Mouse (Mus musculus) liver, embryonic 12.5 days (tissue): ENCODE measurements around the gene Cnpy1. TPM values are rescaled to one million over a fixed set of nuclear protein-coding genes. Genes with fewer than 3 reads are reported as not detected.

Source experiments
- ATAC-seq: fragments of 200-750 bp; cut with Nextera tagmentation; 2 replicates; pipeline ENCODE4 v1.8.0; 2017; ENCODE audit warnings: moderate number of reproducible peaks, mild to moderate bottlenecking, moderate library complexity
- H3K27ac ChIP-seq: fragments of 300-500 bp; sonication (generic); 2 replicates; pipeline ENCODE4 v1.5.1; 2016; ENCODE audit warnings: mild to moderate bottlenecking
- H3K27me3 ChIP-seq: fragments of 300-500 bp; sonication (generic); replicated peaks from 2 replicates; pipeline ENCODE4 v1.6.1; 2016; ENCODE audit warnings: mild to moderate bottlenecking, moderate library complexity
- H3K36me3 ChIP-seq: fragments of 300-500 bp; sonication (generic); 2 replicates; pipeline ENCODE4 v1.6.1; 2016; ENCODE audit warnings: mild to moderate bottlenecking, moderate library complexity
- H3K4me1 ChIP-seq: fragments of 300-500 bp; sonication (generic); 2 replicates; pipeline ENCODE4 v1.6.1; 2016
- H3K4me2 ChIP-seq: fragments of 300-500 bp; sonication (generic); 2 replicates; pipeline ENCODE4 v1.6.1; 2016; ENCODE audit warnings: mild to moderate bottlenecking, moderate library complexity
- H3K4me3 ChIP-seq: fragments of 300-500 bp; sonication (generic); 2 replicates; pipeline ENCODE4 v1.5.1; 2016; ENCODE audit warnings: mild to moderate bottlenecking, moderate library complexity
- H3K9ac ChIP-seq: fragments of 300-500 bp; sonication (generic); 2 replicates; pipeline ENCODE4 v1.6.1; 2016; ENCODE audit warnings: mild to moderate bottlenecking, moderate library complexity
- H3K9me3 ChIP-seq: fragments of 300-500 bp; sonication (generic); replicated peaks from 2 replicates; pipeline ENCODE4 v1.6.1; 2016; ENCODE audit warnings: mild to moderate bottlenecking, moderate library complexity
- WGBS: fragments of 180-500 bp; shearing (Covaris S2); methylation state at CpG from one replicate; pipeline ENCODE4 v1.1.7; 2016; ENCODE audit not compliant: insufficient replicate concordance; 5-methylcytosine and 5-hydroxymethylcytosine counted together
- polyA plus RNA-seq: library from polyadenylated mRNA; unstranded; fragments of >200 nt; fragmentation: Nextera tagmentation; extraction: Ambion mirVana; gene quantifications from 2 replicates; pipeline ENCODE4 v1.2.1, GENCODE M21; 2016

Gene Cnpy1
- polyA plus RNA-seq, 1 experiment from 2014 or later = not detected

DNA sequence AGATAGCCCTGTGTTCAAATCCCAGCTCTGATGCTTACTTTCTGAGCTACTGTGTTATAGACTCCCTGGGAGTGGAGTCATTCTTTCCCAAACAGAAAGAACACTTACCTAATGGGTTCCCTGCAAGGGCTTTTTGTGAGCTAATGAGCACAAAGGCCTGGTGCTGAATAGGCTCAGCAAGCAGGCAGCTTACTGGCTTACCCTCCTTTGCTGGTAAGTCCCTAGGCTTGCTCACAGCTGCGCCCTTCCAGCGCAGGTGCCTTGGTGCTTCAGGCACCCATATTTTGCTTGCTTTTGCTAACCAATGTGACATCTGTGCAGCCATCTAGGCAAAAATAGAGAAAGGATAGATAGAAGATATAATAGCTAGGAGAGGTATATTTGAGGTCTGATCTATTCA lies 69.0 kb downstream of the Cnpy1 start:
- peaks cover 95% of the 10 kb centered on the region for H3K27me3 ChIP-seq
- H3K36me3 ChIP-seq = no peaks in the 10 kb centered on the region
- WGBS = 8% methylated on average over 2 of the region's 2 CpGs
- no peak overlapping the region for H3K27ac ChIP-seq
- H3K4me1 ChIP-seq = no peaks in the 10 kb centered on the region
- no peak for ATAC-seq
- no peak overlapping the region for H3K4me3 ChIP-seq
- H3K9ac ChIP-seq = no peak overlapping the region
- H3K4me2 ChIP-seq = no peak overlapping the region
- H3K9me3 ChIP-seq = no peaks in the 10 kb centered on the region

DNA sequence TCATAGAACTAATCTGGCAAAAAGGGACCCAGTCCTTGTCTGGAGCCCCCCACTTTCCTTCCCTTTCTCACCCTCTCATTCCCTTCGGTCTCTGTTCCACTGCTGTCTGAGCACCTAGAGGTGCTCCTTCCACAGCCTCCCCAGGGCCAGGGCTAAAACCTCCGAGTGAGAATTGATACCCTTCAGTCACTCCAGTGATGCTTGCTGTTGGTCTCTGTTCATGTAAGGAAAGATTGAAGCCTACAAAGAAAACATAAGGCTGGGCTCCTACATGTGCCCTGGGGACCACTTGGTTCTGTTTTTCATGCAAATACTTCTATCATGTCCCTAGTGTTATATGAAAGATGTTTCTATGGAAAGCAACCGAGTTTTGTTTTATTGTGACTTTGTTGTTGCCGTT lies 69.6 kb downstream of the Cnpy1 start:
- Histone ChIP-seq H3K4me3 (no peak overlapping the region), H3K36me3 (no peaks in the 10 kb centered on the region), H3K27me3 (peaks cover 98% of the 10 kb centered on the region), H3K9me3 (no peaks in the 10 kb centered on the region), H3K4me1 (no peaks in the 10 kb centered on the region), H3K9ac (no peak overlapping the region), H3K4me2 (no peak overlapping the region), H3K27ac (no peak overlapping the region)
- 14% methylated on average over 4 of the region's 4 CpGs for WGBS
- ATAC-seq = no peak

DNA sequence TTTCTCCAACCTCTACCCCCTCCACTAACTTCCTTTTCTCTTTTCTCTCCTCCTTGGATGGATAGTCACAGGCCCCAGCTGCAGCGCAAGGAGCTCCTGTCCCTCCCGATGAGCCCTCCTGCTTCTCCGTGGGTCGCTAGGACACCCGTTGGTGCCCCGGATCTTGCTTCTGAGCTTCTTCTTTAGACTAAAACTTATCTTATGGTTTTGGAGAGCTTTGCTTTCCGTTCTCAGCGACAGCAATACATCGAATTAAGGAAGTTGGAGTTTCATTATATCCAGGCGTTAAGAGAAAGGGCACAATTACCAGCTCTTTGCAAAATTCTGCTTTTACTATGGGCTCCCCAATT lies 70.1 kb downstream of the Cnpy1 start:
- Histone ChIP-seq H3K4me1 (no peaks in the 10 kb centered on the region), H3K36me3 (no peaks in the 10 kb centered on the region), H3K4me2 (no peak overlapping the region), H3K9me3 (no peaks in the 10 kb centered on the region), H3K4me3 (no peak overlapping the region), H3K27me3 (peaks cover 98% of the 10 kb centered on the region), H3K27ac (no peak overlapping the region), H3K9ac (no peak overlapping the region)
- ATAC-seq = no peak
- 2% methylated on average over 10 of the region's 10 CpGs for WGBS

DNA sequence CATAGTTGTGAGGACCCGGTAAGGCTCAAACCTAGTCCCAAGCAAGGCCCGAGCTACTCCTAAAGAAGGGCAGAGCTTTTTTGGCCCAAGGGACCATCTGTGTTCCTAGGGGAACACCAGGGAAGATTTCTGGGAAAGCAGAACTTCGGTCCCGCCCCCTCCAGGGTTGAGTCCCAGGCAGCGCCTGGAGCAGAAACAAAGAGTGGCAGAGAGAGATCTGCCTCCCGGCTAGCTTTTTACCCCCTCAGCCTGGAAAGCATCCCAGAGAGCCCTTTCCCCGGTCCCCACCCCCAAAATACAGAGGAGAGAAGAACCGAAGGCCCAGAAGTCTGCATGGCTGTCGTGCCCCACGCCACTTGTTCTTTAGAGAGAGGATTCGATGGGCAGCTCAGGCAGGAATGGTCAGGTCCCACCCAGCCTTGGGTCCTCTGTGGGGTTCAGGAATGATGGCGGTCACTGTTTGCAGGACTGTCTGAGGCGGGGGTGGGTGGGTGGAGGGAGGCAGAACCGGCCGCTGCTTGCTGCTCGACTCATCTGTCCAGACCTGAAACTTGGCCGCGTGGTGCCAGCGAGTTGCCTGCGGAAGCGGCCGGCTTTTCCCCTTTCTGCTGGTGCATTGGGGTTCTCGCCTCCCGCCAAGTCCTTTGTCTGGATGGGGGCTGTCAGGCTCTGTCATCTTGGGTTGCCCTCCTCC lies 70.6 kb downstream of the Cnpy1 start:
- Histone ChIP-seq H3K27me3 (peaks cover 97% of the 10 kb centered on the region), H3K9me3 (no peaks in the 10 kb centered on the region), H3K4me2 (no peak overlapping the region), H3K4me3 (no peak overlapping the region), H3K36me3 (no peaks in the 10 kb centered on the region), H3K4me1 (no peaks in the 10 kb centered on the region), H3K27ac (no peak overlapping the region), H3K9ac (no peak overlapping the region)
- 4% methylated on average over 24 of the region's 24 CpGs for WGBS
- no peak for ATAC-seq

DNA sequence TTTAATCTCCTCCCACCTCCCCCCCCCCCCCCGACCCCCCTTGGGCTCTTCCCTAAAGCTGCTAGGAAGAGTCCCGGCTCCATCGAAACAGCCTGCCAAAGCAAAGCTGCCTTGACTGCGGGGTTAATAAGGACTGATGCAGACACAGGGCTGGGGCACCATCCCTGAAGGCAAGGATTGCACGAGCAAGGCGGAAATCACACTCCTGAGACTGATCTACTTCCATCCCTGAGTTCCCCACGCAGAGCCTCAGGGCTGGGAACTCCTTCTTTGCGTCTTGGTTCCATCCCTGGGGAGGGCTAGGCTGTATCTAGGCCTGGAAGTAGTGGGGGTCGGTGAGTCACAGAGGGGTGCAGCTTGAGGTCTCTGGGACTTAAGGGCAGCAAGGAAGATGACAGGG lies 71.5 kb downstream of the Cnpy1 start:
- Histone ChIP-seq H3K4me1 (no peaks in the 10 kb centered on the region), H3K9ac (no peak overlapping the region), H3K27ac (no peak overlapping the region), H3K36me3 (no peaks in the 10 kb centered on the region), H3K4me2 (no peak overlapping the region), H3K4me3 (no peak overlapping the region), H3K9me3 (no peaks in the 10 kb centered on the region), H3K27me3 (peaks cover 97% of the 10 kb centered on the region)
- 5% methylated on average over 9 of the region's 9 CpGs for WGBS
- ATAC-seq = no peak

DNA sequence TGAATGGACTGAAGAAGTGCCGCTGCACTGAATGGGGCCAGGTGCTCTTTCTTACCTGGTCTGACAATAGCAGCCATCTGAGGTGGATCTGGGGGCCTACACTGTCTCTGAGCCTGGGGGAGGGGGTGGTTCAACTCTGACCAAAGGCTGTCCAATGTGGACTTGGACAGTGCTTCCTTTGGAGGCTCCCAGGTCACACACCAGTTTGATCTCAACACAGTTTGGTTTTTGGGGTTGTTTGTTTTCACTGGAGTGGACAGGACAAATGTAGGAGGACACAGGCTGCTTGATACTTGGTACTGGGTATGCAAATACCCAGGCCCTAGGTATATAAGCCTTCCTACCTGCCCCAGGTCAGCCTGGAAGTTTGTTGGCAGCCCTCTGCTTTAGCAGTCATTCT lies 71.9 kb downstream of the Cnpy1 start:
- H3K36me3 ChIP-seq = no peaks in the 10 kb centered on the region
- no peak overlapping the region for H3K27ac ChIP-seq
- 11% methylated on average over 1 of the region's 1 CpGs for WGBS
- no peak overlapping the region for H3K9ac ChIP-seq
- no peak for ATAC-seq
- peaks cover 97% of the 10 kb centered on the region for H3K27me3 ChIP-seq
- H3K4me1 ChIP-seq = 0 out of 2 replicates have a peak, but pooled peaks cover 2% of the 10 kb centered on the region
- H3K4me3 ChIP-seq = no peak overlapping the region
- H3K4me2 ChIP-seq = no peak overlapping the region
- no peaks in the 10 kb centered on the region for H3K9me3 ChIP-seq

DNA sequence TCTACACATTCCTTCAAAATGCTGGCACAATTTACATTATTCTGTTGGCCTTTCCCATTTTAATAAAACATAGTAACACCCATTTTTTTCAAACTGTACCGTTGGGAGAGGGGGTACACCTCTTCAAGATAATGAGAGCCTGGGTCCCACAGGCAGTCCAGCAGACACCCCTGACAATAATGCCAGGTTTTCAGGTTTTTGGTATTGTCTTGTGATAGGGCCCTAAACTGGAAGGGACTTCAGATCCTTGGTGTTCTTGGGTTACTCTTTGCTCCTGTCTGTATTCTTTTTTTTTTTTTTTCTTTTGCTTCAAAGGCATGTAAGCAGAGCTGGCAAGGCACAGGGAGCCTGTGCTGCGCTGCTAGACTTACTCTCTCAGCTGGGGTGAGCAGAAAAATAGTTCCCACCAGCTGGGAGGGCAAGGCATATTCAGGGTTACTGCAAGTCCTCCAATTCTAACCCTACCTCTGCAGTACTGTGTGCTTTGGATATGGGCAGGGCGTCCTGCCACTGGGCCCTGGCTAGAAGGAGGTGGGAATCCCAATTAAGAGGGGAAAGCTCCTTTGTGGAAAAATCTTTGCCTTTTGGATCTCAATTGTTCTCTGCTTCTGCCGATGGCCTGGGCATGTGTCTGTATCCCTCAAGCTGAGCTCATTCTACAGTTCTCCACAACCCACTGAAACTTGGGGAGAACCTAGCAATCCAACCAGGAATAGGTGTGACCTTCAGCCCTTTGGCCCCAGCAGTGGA lies 72.5 kb downstream of the Cnpy1 start:
- Histone ChIP-seq H3K4me1 (peaks cover 6% of the 10 kb centered on the region; the same call in 1 of the 2 replicates), H3K27ac (no peak overlapping the region), H3K9ac (no peak overlapping the region), H3K4me3 (no peak overlapping the region), H3K4me2 (no peak overlapping the region), H3K9me3 (no peaks in the 10 kb centered on the region), H3K27me3 (peaks cover 97% of the 10 kb centered on the region), H3K36me3 (no peaks in the 10 kb centered on the region)
- no peak for ATAC-seq
- WGBS = 6% methylated on average over 4 of the region's 4 CpGs

DNA sequence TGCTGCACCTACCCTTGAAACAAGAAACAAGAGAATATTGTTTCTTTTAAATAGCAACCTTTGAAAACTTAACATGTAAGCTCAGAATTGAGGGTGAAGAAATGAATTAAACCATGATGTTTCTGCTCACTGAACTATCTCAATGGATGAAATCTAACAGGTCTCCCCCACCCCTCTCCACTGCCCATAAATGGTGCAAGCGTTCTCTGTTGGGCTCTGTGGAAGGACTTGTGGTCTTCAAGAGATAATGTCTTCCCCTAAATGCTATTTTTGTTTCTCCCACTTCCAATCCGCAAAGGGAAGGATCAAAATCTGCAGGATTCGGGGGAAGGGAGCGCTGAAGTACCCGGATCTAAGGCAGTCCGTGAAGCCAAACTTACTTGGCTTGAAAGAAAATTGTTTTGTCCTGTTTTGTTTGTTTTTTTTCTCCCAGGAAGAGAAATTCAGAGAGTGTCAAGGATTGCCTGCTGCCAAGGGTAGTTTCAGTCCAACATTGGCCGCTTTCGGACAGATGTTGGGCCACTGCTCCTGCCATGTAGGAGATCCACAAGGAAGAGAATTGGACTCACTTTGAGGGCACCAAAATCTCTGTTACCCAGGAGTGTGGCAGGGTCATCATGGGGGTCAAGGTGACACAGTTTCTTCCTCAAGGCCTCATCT lies 73.2 kb downstream of the Cnpy1 start:
- ATAC-seq = no peak
- Histone ChIP-seq H3K4me1 (peaks cover 6% of the 10 kb centered on the region; the same call in 1 of the 2 replicates), H3K27ac (no peak overlapping the region), H3K36me3 (no peaks in the 10 kb centered on the region), H3K27me3 (peaks cover 98% of the 10 kb centered on the region), H3K4me2 (no peak overlapping the region), H3K9me3 (no peaks in the 10 kb centered on the region), H3K4me3 (no peak overlapping the region), H3K9ac (no peak overlapping the region)
- WGBS = 5% methylated on average over 8 of the region's 8 CpGs

DNA sequence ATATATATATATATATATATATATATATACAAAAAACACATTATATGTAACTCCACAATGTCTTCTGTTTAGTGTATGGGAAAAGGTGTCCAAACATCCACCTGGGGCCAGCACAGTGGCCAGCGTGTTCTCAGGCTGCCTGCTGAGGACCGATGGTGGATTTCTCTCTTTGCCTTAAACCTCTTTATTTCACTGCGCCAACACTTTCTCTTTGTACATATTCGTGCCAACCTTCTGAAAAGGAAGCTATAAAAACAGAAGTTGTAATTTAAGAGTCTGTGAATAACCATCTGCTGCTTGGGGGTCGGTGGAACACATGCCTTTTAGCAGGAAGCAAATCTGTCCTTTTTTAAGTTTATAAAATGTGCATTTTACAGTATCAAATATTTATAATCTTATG lies 73.9 kb downstream of the Cnpy1 start:
- Histone ChIP-seq H3K27ac (no peak overlapping the region), H3K36me3 (no peaks in the 10 kb centered on the region), H3K9me3 (no peaks in the 10 kb centered on the region), H3K9ac (no peak overlapping the region), H3K4me3 (no peak overlapping the region), H3K27me3 (peaks cover 98% of the 10 kb centered on the region), H3K4me1 (peaks cover 6% of the 10 kb centered on the region; the same call in 1 of the 2 replicates), H3K4me2 (no peak overlapping the region)
- 23% methylated on average over 5 of the region's 5 CpGs for WGBS
- ATAC-seq = no peak

DNA sequence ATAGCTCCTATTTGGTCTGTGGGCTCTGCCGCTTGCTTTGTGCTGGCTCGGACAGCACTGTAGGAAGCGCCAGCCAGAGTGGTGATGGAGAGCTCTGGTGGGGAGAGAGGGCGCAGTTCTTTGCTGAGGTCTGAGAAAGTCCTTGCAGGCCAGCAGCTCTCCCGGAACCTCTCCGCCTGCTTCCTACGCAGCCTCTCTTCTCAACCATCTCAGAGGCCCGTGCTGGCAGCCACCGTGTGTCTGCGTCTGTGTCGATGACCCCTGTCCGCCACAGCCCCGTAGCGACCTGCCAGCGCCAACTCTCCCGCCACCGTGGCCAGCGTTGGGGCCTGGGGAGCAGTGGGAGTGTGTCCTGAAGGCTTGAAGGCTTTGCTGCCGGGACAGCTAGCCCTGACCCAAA lies 74.7 kb downstream of the Cnpy1 start:
- whole genome bisulfite sequencing = 5% methylated on average over 19 of the region's 19 CpGs

DNA sequence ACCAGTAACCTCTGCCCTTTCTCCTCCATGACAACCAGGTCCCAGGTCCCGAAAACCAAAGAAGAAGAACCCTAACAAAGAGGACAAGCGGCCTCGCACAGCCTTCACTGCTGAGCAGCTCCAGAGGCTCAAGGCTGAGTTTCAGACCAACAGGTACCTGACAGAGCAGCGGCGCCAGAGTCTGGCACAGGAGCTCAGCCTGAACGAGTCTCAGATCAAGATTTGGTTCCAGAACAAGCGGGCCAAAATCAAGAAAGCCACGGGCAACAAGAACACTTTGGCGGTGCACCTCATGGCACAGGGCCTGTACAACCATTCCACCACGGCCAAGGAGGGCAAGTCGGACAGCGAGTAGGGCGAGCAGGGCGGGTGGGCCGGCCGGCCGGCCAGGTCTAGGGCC lies 75.5 kb downstream of the Cnpy1 start:
- no peak overlapping the region for H3K4me2 ChIP-seq
- no peaks in the 10 kb centered on the region for H3K9me3 ChIP-seq
- H3K27me3 ChIP-seq = peaks cover 98% of the 10 kb centered on the region
- H3K27ac ChIP-seq = no peak overlapping the region
- no peaks in the 10 kb centered on the region for H3K36me3 ChIP-seq
- H3K9ac ChIP-seq = no peak overlapping the region
- ATAC-seq = no peak
- H3K4me3 ChIP-seq = no peak overlapping the region
- peaks cover 15% of the 10 kb centered on the region; the same call in 1 of the 2 replicates for H3K4me1 ChIP-seq
- WGBS = 12% methylated on average over 17 of the region's 17 CpGs

More for the DNA sequence above, 74.7 kb downstream of the Cnpy1 start:
- Histone ChIP-seq H3K9me3 (no peaks in the 10 kb centered on the region), H3K4me3 (no peak overlapping the region), H3K9ac (no peak overlapping the region), H3K4me2 (no peak overlapping the region), H3K27me3 (peaks cover 98% of the 10 kb centered on the region), H3K27ac (no peak overlapping the region), H3K4me1 (peaks cover 14% of the 10 kb centered on the region; the same call in 1 of the 2 replicates), H3K36me3 (no peaks in the 10 kb centered on the region)
- ATAC-seq = no peak

DNA sequence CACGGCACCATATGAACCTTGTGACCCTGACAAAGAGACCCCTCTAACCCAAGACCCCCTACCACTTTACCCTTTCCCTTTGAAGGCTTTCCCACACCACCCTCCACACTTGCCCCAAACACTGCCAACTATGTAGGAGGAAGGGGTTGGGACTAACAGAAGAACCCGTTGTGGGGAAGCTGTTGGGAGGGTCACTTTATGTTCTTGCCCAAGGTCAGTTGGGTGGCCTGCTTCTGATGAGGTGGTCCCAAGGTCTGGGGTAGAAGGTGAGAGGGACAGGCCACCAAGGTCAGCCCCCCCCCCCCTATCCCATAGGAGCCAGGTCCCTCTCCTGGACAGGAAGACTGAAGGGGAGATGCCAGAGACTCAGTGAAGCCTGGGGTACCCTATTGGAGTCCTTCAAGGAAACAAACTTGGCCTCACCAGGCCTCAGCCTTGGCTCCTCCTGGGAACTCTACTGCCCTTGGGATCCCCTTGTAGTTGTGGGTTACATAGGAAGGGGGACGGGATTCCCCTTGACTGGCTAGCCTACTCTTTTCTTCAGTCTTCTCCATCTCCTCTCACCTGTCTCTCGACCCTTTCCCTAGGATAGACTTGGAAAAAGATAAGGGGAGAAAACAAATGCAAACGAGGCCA lies 76.3 kb downstream of the Cnpy1 start:
- no peaks in the 10 kb centered on the region for H3K9me3 ChIP-seq
- peaks cover 15% of the 10 kb centered on the region; the same call in 1 of the 2 replicates for H3K4me1 ChIP-seq
- no peak overlapping the region for H3K4me3 ChIP-seq
- 4% methylated on average over 5 of the region's 5 CpGs for WGBS
- no peak overlapping the region for H3K4me2 ChIP-seq
- no peak for ATAC-seq
- no peak overlapping the region for H3K27ac ChIP-seq
- H3K36me3 ChIP-seq = no peaks in the 10 kb centered on the region
- no peak overlapping the region for H3K9ac ChIP-seq
- peaks cover 98% of the 10 kb centered on the region for H3K27me3 ChIP-seq
